Mouse (Mus musculus): ENCODE results near the gene Gsg1l.

Gsg1l gene

DNA sequence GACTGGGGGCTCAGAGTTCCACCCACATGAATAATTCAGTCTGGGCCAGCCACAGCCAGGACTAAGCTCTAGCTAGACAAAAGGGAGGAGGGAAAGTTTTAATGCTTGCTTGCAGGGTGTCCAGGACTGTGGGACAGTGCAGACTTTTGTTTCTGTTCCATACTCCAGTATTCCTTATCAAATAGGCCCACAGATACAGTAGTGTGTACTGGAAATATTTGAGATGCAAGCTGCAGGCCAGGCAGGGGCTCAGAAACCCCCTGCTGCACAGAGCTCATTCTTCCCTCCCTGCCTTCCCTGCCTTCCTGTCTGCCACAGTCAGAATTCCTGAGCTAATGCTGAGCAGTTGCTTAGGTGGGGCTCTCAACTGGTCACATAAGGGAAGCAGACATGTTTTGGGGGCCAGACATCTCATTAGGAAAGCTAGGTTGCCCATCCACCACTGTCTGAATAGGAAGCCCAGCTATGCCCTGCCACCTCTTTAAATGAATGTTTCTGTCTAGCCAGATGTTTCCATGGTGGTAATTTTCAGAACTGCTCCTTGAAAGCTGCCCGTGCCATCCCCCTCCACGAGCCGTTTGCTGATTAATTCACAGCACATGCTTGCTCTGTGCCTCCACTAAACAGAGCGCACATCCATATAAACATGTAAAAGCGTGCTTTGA, 244.0 kb downstream of the Gsg1l start:
- DNase-seq, result no peak

DNA sequence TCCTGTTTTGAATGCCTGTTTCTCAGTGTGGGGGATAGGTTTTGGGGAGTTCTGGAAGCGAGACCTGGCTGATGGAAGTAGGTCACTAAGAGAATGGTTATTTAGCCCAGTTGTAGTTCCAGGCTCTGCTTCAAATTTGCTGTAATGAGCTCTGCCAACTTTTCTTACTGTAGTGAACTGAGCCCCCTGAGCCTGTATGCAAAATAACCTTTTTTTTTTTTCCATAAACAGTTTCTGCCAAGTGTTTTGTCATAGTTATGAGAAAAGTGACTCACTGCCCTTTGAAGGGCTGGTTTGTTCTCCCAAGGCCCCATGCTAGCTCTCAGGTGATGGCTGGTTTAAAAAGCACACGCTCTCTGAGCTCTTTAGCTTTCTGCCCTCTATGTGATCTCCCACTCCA, 248.7 kb downstream of the Gsg1l start:
- DNase-seq, result no peak

DNA sequence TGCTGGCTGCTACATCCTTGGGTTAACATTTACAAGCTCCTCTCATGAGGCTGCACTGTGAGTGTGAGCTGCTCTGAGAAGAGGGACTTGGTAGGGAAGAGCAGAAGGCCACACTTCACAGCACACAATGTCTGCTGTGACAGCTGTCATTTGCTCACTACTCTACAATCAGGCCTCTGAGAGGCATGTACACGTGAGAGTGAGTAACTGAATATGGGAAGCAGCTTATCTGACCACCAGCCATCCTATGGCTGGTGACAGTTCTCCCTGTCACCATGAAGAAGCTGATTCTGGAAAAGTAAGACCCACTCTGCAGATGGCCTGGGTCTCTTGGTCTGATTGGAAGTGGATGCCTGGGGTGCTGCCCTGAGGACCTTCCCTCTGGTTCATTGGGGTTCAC, 249.4 kb downstream of the Gsg1l start:
- no peak for DNase-seq

DNA sequence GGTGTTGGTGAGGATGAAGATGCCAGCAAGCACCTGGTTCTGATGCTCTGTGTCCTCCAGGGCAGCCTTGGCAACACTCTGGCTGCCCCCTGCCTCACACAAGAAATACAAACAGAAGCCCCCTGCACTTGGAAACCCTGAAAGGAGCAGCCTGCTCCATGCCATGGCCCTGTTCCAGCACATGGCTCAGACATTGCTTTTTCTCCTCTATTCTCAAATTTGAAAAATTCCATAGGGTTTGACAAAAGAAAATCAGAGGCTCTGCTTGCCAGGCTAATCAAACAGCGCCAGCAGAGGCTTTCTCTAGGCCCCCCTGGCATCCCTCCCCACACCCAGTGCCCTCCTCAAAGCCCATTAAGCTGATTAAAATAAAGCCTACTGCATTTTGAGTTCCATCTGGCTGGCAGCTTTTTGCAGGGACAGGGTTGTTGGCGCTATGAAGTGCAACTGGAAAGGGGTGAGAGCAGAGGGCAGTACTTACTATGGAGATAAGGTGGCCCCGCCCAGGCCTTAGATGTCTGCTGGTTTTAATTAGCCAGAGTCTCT, 253.0 kb downstream of the Gsg1l start:
- DNase-seq, result no peak

DNA sequence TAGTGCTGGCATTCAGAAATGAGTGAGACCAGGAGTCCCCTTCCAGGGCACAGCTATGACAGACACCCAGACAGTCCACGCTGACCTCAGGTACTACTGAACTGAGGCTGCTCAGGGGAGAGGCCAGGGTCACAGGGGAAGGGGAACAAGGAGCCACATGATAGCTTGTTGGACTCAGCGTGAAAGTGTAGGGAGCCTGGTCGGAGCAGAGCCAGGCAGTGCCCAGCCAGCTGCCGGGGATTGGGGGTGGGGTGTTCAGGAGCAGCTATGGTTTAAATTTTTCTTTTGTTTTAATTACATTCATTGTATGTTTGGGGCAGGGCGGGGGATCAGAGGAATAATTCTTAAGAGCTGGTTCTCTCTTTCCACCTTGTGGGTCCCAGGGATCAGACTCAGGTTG, 253.7 kb downstream of the Gsg1l start:
- no peak for DNase-seq

All from kidney, postnatal 10 days (tissue).